Mouse (Mus musculus): ENCODE measurements around the gene Fkbp7.

GRCm38 (mm10) chr2:76714984-76715383 is 42.1 kb upstream of the Fkbp7 start:
- TF ChIP-seq CTCF (IDR thresholded peaks at IDR 0.05; ENCODE audit: low read depth, low read length) (peak; percentile 51), POLR2A (IDR thresholded peaks at IDR 0.05; ENCODE audit: insufficient read depth, low read length) (no peak)
